In the genomic region with DNA sequence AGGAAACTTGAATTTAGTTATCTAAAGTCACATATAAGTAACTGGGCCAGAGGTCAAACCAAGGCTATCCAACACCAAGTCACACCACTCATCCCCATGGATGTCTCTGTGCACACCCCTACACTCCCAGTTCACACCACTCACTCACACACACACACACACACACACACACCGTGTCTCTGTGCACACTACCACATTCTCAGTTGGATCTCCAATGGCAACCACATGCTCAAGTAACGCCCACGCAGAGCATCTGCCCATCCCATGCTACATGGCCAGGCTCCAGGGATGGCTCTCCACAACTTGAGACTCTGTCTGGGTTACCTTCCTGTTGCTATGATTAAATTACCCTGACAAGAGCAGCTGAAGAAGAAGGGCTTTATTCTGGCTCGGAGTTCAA, we compare ENCODE assay signal across 12 mouse cellular contexts.
DNase-seq lines count a peak whose midpoint lies in the region; ATAC-seq lines count a peak whose summit lies in the region.
"Had no signal": no experiment of that assay in that cellular context is flagged by ENCODE, and none has a peak within 500 bp of the region (broad histone marks: within the 10 kb centered on the region; RNA-seq: fewer than 3 reads in every experiment).

No protein-coding gene starts in this region.

- H3K4me1 ChIP-seq in liver, embryonic 11.5 days (replicated peaks; ENCODE audit: control insufficient read depth, insufficient read depth, low read length): no peaks in the 10 kb centered on the region

- no peak for ATAC-seq in liver, embryonic 11.5 days (replicated peaks; ENCODE audit: low FRiP score)

- no peak overlapping the region for H3K9ac ChIP-seq in liver, embryonic 11.5 days (ENCODE audit: low read depth, low read length)
- H3K9ac ChIP-seq: limb, embryonic 15.5 days had no signal

- H3K36me3 ChIP-seq in liver, embryonic 11.5 days (ENCODE audit: control insufficient read depth, insufficient read depth, low read length): no peaks in the 10 kb centered on the region
- H3K36me3 ChIP-seq: limb, embryonic 15.5 days had no signal

- intact Hi-C loops in left cerebral cortex, postnatal 4 days (cut with DNase I): no loop called here

- no peak overlapping the region for H3K4me2 ChIP-seq in liver, embryonic 11.5 days
- H3K4me2 ChIP-seq: limb, embryonic 15.5 days had no signal

- peak; percentile 16 for DNase-seq in MN1 (ENCODE audit: low spot score)
- peak; percentile 38 to 47 for DNase-seq in cerebellum, postnatal 36 days
- peak; percentile 51 to 57 for DNase-seq in layer of hippocampus, postnatal 10 days (ENCODE audit: low spot score in 2 of 2)
- peak; percentile 26 for DNase-seq in left cerebral cortex, postnatal 4 days
- no peak for DNase-seq in gastrocnemius, adult 18-20 months (ENCODE audit: low spot score)
- no peak for DNase-seq in lung, postnatal 14 days
- no peak for DNase-seq in spleen, adult 18-20 months
- DNase-seq in liver, embryonic 11.5 days (ENCODE audit: low spot score): no peak
- DNase-seq: heart, adult 18-20 months; heart, postnatal 4 days; lung, postnatal 10 days had no signal

- no peaks in the 10 kb centered on the region for H3K9me3 ChIP-seq in liver, embryonic 11.5 days (ENCODE audit: control insufficient read depth, low read length)
- H3K9me3 ChIP-seq: limb, embryonic 15.5 days had no signal

- WGBS in liver, embryonic 11.5 days: 87% methylated on average over 4 of the region's 4 CpGs

- no peaks in the 10 kb centered on the region for H3K27me3 ChIP-seq in liver, embryonic 11.5 days (replicated peaks; ENCODE audit: control insufficient read depth, insufficient read depth, low read length)
- H3K27me3 ChIP-seq: limb, embryonic 15.5 days had no signal

- no peak overlapping the region for H3K27ac ChIP-seq in liver, embryonic 11.5 days (ENCODE audit: low read depth, low read length)
- H3K27ac ChIP-seq: limb, embryonic 15.5 days had no signal

- no peak overlapping the region for H3K4me3 ChIP-seq in liver, embryonic 11.5 days (ENCODE audit: low read depth, low read length)
- H3K4me3 ChIP-seq: limb, embryonic 15.5 days had no signal

Comparison
In these comparisons a context has a peak if more than half of its experiments do, and no peak if none do; other contexts are left out.
1. DNase-seq: peak in MN1 (single experiment), cerebellum, postnatal 36 days (2 of 2), layer of hippocampus, postnatal 10 days (2 of 2) and left cerebral cortex, postnatal 4 days (single experiment); none in gastrocnemius, adult 18-20 months (single experiment), lung, postnatal 14 days (single experiment), spleen, adult 18-20 months (0 of 2) and liver, embryonic 11.5 days (single experiment).